Mouse (Mus musculus) heart, adult 11 months (tissue): ENCODE data around the gene Cdk19.

ENCODE experiments used
- DNase-seq: peaks from one replicate; pipeline ENCODE4 v3.0.0; 2022

The Cdk19 gene

GRCm38 (mm10) chr10:40339351-40339964, at the start of gene Cdk19:
Gene Cdk19 (plus strand): TSS chr10:40339564.
- peak; percentile 54 for DNase-seq

GRCm38 (mm10) chr10:40292640-40293039, 46.7 kb upstream of the Cdk19 start:
- no peak for DNase-seq

- peak; percentile 99 for DNase-seq
Observed at GRCm38 (mm10) chr10:40300648-40301171, 38.7 kb upstream of the Cdk19 start.

GRCm38 (mm10) chr10:40301181-40302075, 37.9 kb upstream of the Cdk19 start:
- DNase-seq: peak; percentile 96

- peak; percentile 100 for DNase-seq
Observed at GRCm38 (mm10) chr10:40302140-40302985, 37.0 kb upstream of the Cdk19 start, which contains the start of gene Amd1. Gene Amd1 (minus strand): TSS chr10:40302186.

GRCm38 (mm10) chr10:40305989-40306388, 33.4 kb upstream of the Cdk19 start:
- DNase-seq: peak; percentile 71

- peak; percentile 56 for DNase-seq
Observed at GRCm38 (mm10) chr10:40307826-40308583, 31.4 kb upstream of the Cdk19 start.

GRCm38 (mm10) chr10:40309884-40310635, 29.3 kb upstream of the Cdk19 start:
- DNase-seq: peak; percentile 91

GRCm38 (mm10) chr10:40312781-40313180, 26.6 kb upstream of the Cdk19 start:
- peak; percentile 73 for DNase-seq

GRCm38 (mm10) chr10:40316841-40317585, 22.4 kb upstream of the Cdk19 start:
- DNase-seq: peak; percentile 86

GRCm38 (mm10) chr10:40320306-40320705, 19.1 kb upstream of the Cdk19 start:
- DNase-seq: peak; percentile 95

- DNase-seq: peak; percentile 99
Observed at GRCm38 (mm10) chr10:40328004-40328551, 11.3 kb upstream of the Cdk19 start.

GRCm38 (mm10) chr10:40330262-40330661, 9.1 kb upstream of the Cdk19 start:
- peak; percentile 44 for DNase-seq

- peak; percentile 80 for DNase-seq
Observed at GRCm38 (mm10) chr10:40332864-40333263, 6.5 kb upstream of the Cdk19 start.

- peak; percentile 53 for DNase-seq
Observed at GRCm38 (mm10) chr10:40342036-40342435, 2.7 kb downstream of the Cdk19 start.

GRCm38 (mm10) chr10:40346776-40347403, 7.5 kb downstream of the Cdk19 start:
- no peak for DNase-seq

GRCm38 (mm10) chr10:40347461-40347954, 8.1 kb downstream of the Cdk19 start:
- DNase-seq: peak; percentile 61

GRCm38 (mm10) chr10:40348566-40349536, 9.5 kb downstream of the Cdk19 start:
- peak; percentile 100 for DNase-seq
